Mouse (Mus musculus) liver, embryonic 14.5 days (tissue): ENCODE data around the gene Rbm5. TPM values are rescaled to one million over a fixed set of nuclear protein-coding genes. Genes with fewer than 3 reads are reported as not detected.

ENCODE experiments used
- ATAC-seq: fragments of 200-750 bp; cut with Nextera tagmentation; 2 replicates; pipeline ENCODE4 v1.8.0; 2017; ENCODE audit warnings: moderate number of reproducible peaks, mild to moderate bottlenecking, moderate library complexity; ENCODE audit not compliant: insufficient read depth
- DNase-seq, 3 experiments: peaks; one replicate each; pipeline ENCODE4 v3.0.0-alpha.2; 2012 to 2013; ENCODE audit warnings: low read depth in 3 of 3, low spot score in 3 of 3
- H3K27ac ChIP-seq: fragments of 300-500 bp; sonication (generic); 2 replicates; pipeline ENCODE4 v1.5.1; 2014; ENCODE audit warnings: moderate library complexity, mild to moderate bottlenecking, control low read depth, inconsistent platforms
- H3K27me3 ChIP-seq: fragments of 300-500 bp; sonication (generic); 2 replicates; pipeline ENCODE4 v1.6.1; 2014; ENCODE audit warnings: mild to moderate bottlenecking, low read length, moderate library complexity; ENCODE audit not compliant: control insufficient read depth, insufficient read depth
- H3K36me3 ChIP-seq: fragments of 300-500 bp; sonication (generic); replicated peaks from 2 replicates; pipeline ENCODE4 v1.6.1; 2014; ENCODE audit warnings: low read depth; ENCODE audit not compliant: control insufficient read depth, insufficient read depth
- H3K4me1 ChIP-seq, 2 experiments: fragments of 200-500 bp in 1 of 2; fragments of 300-500 bp in 1 of 2; sonication (generic) in 1 of 2; replicated peaks; 2 replicates each; pipeline ENCODE4 v1.6.1; 2012 to 2014; ENCODE audit warnings: antibody characterized with exemption in 1 of 2, inconsistent platforms in 1 of 2, low read length in 1 of 2; ENCODE audit not compliant: control insufficient read depth in 2 of 2, insufficient read depth in 2 of 2
- H3K4me2 ChIP-seq: fragments of 300-500 bp; sonication (generic); 2 replicates; pipeline ENCODE4 v1.6.1; 2014; ENCODE audit warnings: low read depth, mild to moderate bottlenecking, control low read depth, moderate library complexity
- H3K4me3 ChIP-seq, 2 experiments: fragments of 200-500 bp in 1 of 2; fragments of 300-500 bp in 1 of 2; sonication (generic) in 1 of 2; 2 replicates each; pipeline ENCODE4 v1.5.1; 2012 to 2014; ENCODE audit warnings: low read depth in 2 of 2, low read length in 2 of 2, mild to moderate bottlenecking in 2 of 2, control low read depth in 1 of 2, inconsistent platforms in 1 of 2, moderate library complexity in 1 of 2; ENCODE audit not compliant: insufficient read depth in 1 of 2
- H3K9ac ChIP-seq: fragments of 300-500 bp; sonication (generic); replicated peaks from 2 replicates; pipeline ENCODE4 v1.6.1; 2014; ENCODE audit warnings: mild to moderate bottlenecking, control low read depth, moderate library complexity
- H3K9me3 ChIP-seq: fragments of 300-500 bp; sonication (generic); 2 replicates; pipeline ENCODE4 v1.6.1; 2016; ENCODE audit warnings: low read length, mixed read lengths; ENCODE audit not compliant: control insufficient read depth
- CTCF ChIP-seq: IDR thresholded peaks from 2 replicates; pipeline ENCODE4 v1.5.1; 2016; ENCODE audit warnings: antibody characterized with exemption, low read depth, control low read depth
- EP300 ChIP-seq: IDR thresholded peaks from 2 replicates; pipeline ENCODE4 v1.6.1; 2016; ENCODE audit warnings: antibody characterized with exemption, low read depth
- WGBS: fragments of 180-500 bp; shearing (Covaris S2); extraction: QIAGEN DNeasy Blood & Tissue Kit; methylation state at CpG from one replicate; pipeline ENCODE4 v1.1.7; 2014; ENCODE audit not compliant: insufficient replicate concordance; 5-methylcytosine and 5-hydroxymethylcytosine counted together
- polyA plus RNA-seq, 2 experiments: library from polyadenylated mRNA; depleted of rRNA in 1 of 2; stranded (reverse) in 1 of 2; unstranded in 1 of 2; fragments of >200 nt; fragmentation: Nextera tagmentation in 1 of 2; extraction: Ambion mirVana in 1 of 2; gene quantifications; 2 replicates each; pipeline versions ENCODE4 v1.2.1 to v1.2.3; 2012 to 2014

Gene Rbm5
- polyA plus RNA-seq, 2 experiments, result 35.2 to 45.1 TPM

DNA sequence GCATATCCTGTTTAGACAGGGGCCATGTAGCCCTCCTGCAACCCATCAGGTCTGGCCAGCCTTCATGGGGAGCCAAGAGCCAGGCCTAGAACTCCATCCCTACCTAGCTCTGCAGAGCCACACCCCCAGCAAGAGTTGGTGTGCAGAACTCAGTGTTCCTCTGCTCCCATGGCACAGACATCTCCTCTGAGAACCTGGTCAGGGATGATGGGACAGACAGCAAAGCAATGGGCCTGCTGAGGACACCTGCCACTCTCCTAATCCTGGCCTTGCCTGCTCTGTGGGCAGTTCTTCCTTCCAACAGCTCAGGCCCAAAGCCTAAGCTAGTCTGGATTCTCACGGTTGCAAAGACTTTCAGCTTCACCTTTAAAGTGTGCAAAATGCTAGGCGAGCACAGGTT lies 55.2 kb downstream of the Rbm5 start:
- TF ChIP-seq EP300 (no peak), CTCF (no peak)
- 58% methylated on average over 2 of the region's 2 CpGs for WGBS
- Histone ChIP-seq H3K9me3 (no peaks in the 10 kb centered on the region), H3K4me3 (no peak overlapping the region), H3K9ac (no peak overlapping the region), H3K4me1 (no peaks in the 10 kb centered on the region; a peak in 1 of 4 replicates), H3K27me3 (peaks cover 13% of the 10 kb centered on the region), H3K36me3 (no peaks in the 10 kb centered on the region), H3K4me2 (no peak overlapping the region), H3K27ac (no peak overlapping the region)
- ATAC-seq, result no peak
- DNase-seq, result no peak

DNA sequence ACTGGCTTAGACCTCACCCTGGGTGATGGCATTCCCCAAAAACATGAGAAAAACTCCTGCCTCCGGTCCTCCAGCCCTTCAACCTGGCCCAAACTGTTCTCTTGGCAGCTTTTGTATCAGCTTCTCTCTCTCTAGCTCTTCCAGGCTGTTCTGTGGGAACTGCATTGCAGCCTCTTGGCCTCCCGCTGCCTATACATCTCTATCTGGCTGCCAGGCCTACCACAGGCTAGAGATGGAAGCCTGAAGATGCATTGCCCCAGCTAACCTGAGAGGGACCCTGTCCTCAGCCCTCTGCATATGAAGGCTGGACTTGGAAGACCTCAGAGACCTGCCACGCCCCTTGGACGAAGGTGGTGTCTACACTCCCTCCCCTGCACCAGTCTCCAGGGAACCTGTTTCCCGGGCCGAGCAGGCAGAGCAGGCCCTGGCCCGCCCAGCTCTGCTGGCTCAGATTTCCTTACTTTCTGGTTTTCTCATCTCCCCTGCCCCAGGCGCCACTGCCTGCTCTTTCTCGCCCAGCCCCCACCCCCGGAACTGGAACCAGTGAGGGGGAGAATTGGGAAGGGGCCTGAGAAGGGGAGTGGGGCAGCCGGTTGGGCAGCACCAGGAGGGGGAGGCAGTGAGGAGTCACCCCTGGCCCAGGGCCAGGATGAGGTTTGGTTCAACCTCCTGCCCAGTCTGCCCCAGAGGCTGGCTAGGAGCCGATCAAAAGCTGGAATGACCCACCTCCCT lies 56.4 kb downstream of the Rbm5 start:
- no peak overlapping the region for H3K9ac ChIP-seq
- H3K4me2 ChIP-seq, result no peak overlapping the region
- ATAC-seq, result no peak
- WGBS, result 31% methylated on average over 12 of the region's 12 CpGs
- DNase-seq, result no peak
- TF ChIP-seq CTCF (no peak), EP300 (no peak)
- H3K4me1 ChIP-seq, result no peaks in the 10 kb centered on the region; a peak in 1 of 4 replicates
- no peaks in the 10 kb centered on the region for H3K36me3 ChIP-seq
- peaks cover 25% of the 10 kb centered on the region for H3K27me3 ChIP-seq
- no peak overlapping the region for H3K4me3 ChIP-seq
- H3K9me3 ChIP-seq, result no peaks in the 10 kb centered on the region
- H3K27ac ChIP-seq, result no peak overlapping the region

DNA sequence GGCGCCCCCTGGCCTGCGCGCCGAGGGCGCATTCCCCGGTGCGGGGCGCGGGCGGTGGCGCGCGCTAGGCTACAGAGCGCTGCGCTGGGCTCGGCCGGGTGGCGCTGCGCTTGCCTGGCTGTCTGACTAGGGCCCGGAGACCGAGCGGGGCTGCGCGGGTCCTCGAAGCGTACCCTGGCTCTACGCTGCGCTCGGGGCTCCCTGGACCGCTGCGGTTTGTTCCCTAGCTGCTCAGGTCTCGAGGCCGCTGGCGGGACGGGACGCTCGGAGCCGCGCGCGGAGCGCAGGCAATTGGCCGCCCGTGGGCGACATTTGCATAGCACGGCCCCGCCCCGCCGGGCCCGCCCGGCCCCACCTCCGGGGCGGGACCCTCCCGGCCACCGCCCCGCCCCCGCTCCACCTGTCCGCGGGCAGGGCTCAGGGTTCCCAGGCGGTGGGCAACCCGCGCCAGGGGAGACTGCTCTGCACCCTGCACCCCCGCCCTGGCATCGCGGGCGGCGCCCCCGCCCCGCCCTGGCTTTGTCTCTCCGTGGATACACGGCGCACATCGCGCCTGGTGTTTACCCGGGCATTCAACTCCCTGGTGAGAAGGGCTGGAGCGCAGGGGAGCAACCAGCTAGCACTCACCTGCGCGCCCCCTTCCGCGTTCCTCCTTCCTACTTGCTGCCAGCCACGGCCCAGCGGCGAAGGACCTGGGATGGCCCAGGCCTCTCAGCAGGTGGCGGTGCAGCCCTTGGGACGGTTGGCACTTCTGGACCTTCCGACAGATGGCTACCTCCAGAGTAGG lies 60.9 kb downstream of the Rbm5 start, which contains the start of gene Sema3f:
Sema3f (minus strand) TSS at position 779 of the 787 bp plus-strand sequence.
- H3K27me3 ChIP-seq, result peaks cover 63% of the 10 kb centered on the region
- peak within 1 kb of the TSS; percentile 50 to 57 for H3K4me3 ChIP-seq
- 3% methylated on average over 75 of the region's 86 CpGs for WGBS
- no peaks in the 10 kb centered on the region for H3K9me3 ChIP-seq
- peak; percentile 82 for ATAC-seq
- peak within 1 kb of the TSS; percentile 74 for H3K4me2 ChIP-seq
- H3K4me1 ChIP-seq, result no peaks in the 10 kb centered on the region; a peak in 1 of 4 replicates
- TF ChIP-seq EP300, result no peak
- TF ChIP-seq CTCF, result peak; percentile 51
- no peaks in the 10 kb centered on the region for H3K36me3 ChIP-seq
- peak within 1 kb of the TSS; percentile 20; the same call in 1 of the 2 replicates for H3K9ac ChIP-seq
- DNase-seq, result peak; percentile 42 to 58 (median 46)
- H3K27ac ChIP-seq, result no peak within 1 kb of the TSS

DNA sequence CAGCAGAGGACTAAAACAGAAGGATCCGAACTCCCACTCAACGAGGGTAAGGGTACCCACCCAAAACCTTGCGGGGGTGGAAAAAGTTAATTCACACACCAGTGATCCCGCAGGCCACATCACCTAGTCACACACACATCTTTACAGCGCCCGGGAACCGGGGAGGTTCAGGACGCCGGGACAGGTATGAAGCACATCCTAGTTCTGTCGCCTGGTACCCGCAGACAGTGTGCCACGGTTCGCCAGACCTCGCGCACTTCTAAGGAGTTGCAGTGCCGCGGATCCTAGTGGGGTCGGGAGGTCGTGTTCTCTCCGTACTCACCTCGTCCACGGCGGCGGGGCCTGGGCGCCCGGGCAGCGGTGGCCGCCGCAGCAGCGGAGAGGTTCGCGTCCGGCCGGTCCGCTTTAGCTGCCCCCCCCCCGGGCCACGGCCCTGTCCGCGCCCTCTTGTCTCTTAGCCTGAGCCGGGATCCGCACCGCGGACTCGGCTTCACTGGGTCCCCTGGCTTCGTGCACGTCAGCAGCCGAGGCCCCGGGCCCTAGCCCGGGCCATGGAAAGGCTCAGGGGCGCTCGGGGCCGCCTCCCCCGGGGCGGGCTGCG lies 61.6 kb downstream of the Rbm5 start:
- DNase-seq (no peak), ATAC-seq (no peak)
- peaks cover 63% of the 10 kb centered on the region for H3K27me3 ChIP-seq
- H3K27ac ChIP-seq, result no peak overlapping the region
- peak overlapping the region; percentile 20; the same call in 1 of the 2 replicates for H3K9ac ChIP-seq
- H3K4me2 ChIP-seq, result peak overlapping the region; percentile 74
- no peaks in the 10 kb centered on the region; a peak in 1 of 4 replicates for H3K4me1 ChIP-seq
- WGBS, result under 1% methylated on average over 55 of the region's 55 CpGs
- H3K4me3 ChIP-seq, result peak overlapping the region; percentile 50 to 57
- no peaks in the 10 kb centered on the region for H3K9me3 ChIP-seq
- no peaks in the 10 kb centered on the region for H3K36me3 ChIP-seq
- TF ChIP-seq EP300, result no peak
- no peak for TF ChIP-seq CTCF
